Mouse (Mus musculus) neural tube, embryonic 11.5 days (tissue): ENCODE data around the gene Fam185a. TPM values are rescaled to one million over a fixed set of nuclear protein-coding genes. Genes with fewer than 3 reads are reported as not detected.

ENCODE experiments used
- ATAC-seq: fragments of 200-750 bp; cut with Nextera tagmentation; 2 replicates; pipeline ENCODE4 v1.8.0; 2017; ENCODE audit warnings: moderate number of reproducible peaks, mild to moderate bottlenecking, moderate TSS enrichment, moderate library complexity; ENCODE audit not compliant: insufficient read depth, low FRiP score, low TSS enrichment
- DNase-seq: peaks from one replicate; pipeline ENCODE4 v3.0.0-alpha.2; 2015; ENCODE audit warnings: low spot score
- H3K27ac ChIP-seq: fragments of 300-500 bp; sonication (generic); 2 replicates; pipeline ENCODE4 v1.5.1; 2014; ENCODE audit warnings: low read depth, mild to moderate bottlenecking, low read length
- H3K27me3 ChIP-seq: fragments of 300-500 bp; sonication (generic); 2 replicates; pipeline ENCODE4 v1.6.1; 2014; ENCODE audit warnings: mild to moderate bottlenecking, low read length, mixed read lengths; ENCODE audit not compliant: control insufficient read depth, insufficient read depth
- H3K36me3 ChIP-seq: fragments of 300-500 bp; sonication (generic); 2 replicates; pipeline ENCODE4 v1.6.1; 2014; ENCODE audit warnings: mild to moderate bottlenecking, low read length, moderate library complexity, mixed read lengths; ENCODE audit not compliant: control insufficient read depth, insufficient read depth
- H3K4me1 ChIP-seq: fragments of 300-500 bp; sonication (generic); 2 replicates; pipeline ENCODE4 v1.6.1; 2014; ENCODE audit warnings: low read length, mixed read lengths; ENCODE audit not compliant: control insufficient read depth, insufficient read depth
- H3K4me2 ChIP-seq: fragments of 300-500 bp; sonication (generic); 2 replicates; pipeline ENCODE4 v1.6.1; 2014; ENCODE audit warnings: low read depth, mild to moderate bottlenecking, moderate library complexity
- H3K4me3 ChIP-seq: fragments of 300-500 bp; sonication (generic); 2 replicates; pipeline ENCODE4 v1.5.1; 2014; ENCODE audit warnings: low read depth, low read length
- H3K9ac ChIP-seq: fragments of 300-500 bp; sonication (generic); 2 replicates; pipeline ENCODE4 v1.6.1; 2014; ENCODE audit warnings: mild to moderate bottlenecking, low read length
- H3K9me3 ChIP-seq: fragments of 300-500 bp; sonication (generic); 2 replicates; pipeline ENCODE4 v1.6.1; 2016; ENCODE audit warnings: low read length; ENCODE audit not compliant: control insufficient read depth
- WGBS: fragments of 180-500 bp; shearing (Covaris S2); extraction: QIAGEN DNeasy Blood & Tissue Kit; methylation state at CpG from one replicate; pipeline ENCODE4 v1.1.7; 2014; 5-methylcytosine and 5-hydroxymethylcytosine counted together
- polyA plus RNA-seq: library from polyadenylated mRNA; unstranded; fragments of >200 nt; fragmentation: Nextera tagmentation; extraction: Ambion mirVana; gene quantifications from 2 replicates; pipeline ENCODE4 v1.2.1, GENCODE M21; 2014

The Fam185a gene
- polyA plus RNA-seq, 1 experiment from 2014 or later = 6.6 TPM

DNA sequence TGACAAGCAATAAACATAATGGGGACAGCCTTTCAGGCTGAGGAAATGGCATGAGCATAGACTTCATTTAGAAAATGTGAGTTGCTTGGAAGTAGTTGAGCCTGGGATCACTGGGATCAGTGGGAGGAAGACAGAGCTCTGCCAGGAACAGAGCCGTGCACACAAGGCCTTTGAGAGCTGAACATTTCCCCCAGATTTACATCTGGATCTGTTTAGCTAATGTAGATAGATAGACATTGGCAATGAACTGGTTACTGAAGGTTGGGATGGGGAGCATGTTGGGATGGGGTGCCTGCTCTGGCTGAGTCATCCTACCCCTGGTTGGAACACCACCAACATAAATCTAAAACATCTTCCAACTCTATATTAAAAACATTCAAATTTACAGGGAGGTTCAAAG lies 82.1 kb downstream of the Fam185a start:
- ATAC-seq = no peak
- 53% methylated on average over 1 of the region's 1 CpGs for WGBS
- no peaks in the 10 kb centered on the region for H3K9me3 ChIP-seq

GRCm38 (mm10) chr5:21509801-21510200 lies 85.0 kb downstream of the Fam185a start:
- H3K4me3 ChIP-seq = no peak overlapping the region
- no peaks in the 10 kb centered on the region for H3K27me3 ChIP-seq
- H3K36me3 ChIP-seq = no peaks in the 10 kb centered on the region
- H3K9ac ChIP-seq = no peak overlapping the region
- no peak overlapping the region for H3K4me2 ChIP-seq
- no peak for ATAC-seq
- DNase-seq = no peak
- no peaks in the 10 kb centered on the region for H3K9me3 ChIP-seq
- H3K27ac ChIP-seq = no peak overlapping the region
- 88% methylated on average over 4 of the region's 4 CpGs for WGBS
- H3K4me1 ChIP-seq = no peaks in the 10 kb centered on the region

More for the DNA sequence above, 82.1 kb downstream of the Fam185a start:
- no peak overlapping the region for H3K4me2 ChIP-seq
- H3K9ac ChIP-seq = no peak overlapping the region
- no peaks in the 10 kb centered on the region for H3K36me3 ChIP-seq
- H3K4me1 ChIP-seq = no peaks in the 10 kb centered on the region
- no peak overlapping the region for H3K27ac ChIP-seq
- no peak overlapping the region for H3K4me3 ChIP-seq
- H3K27me3 ChIP-seq = no peaks in the 10 kb centered on the region
- no peak for DNase-seq

GRCm38 (mm10) chr5:21513363-21513762 lies 88.6 kb downstream of the Fam185a start:
- Histone ChIP-seq H3K9me3 (no peaks in the 10 kb centered on the region), H3K4me2 (no peak overlapping the region), H3K27ac (no peak overlapping the region), H3K36me3 (no peaks in the 10 kb centered on the region), H3K4me3 (no peak overlapping the region), H3K9ac (no peak overlapping the region), H3K27me3 (no peaks in the 10 kb centered on the region), H3K4me1 (no peaks in the 10 kb centered on the region)
- no peak for DNase-seq
- 73% methylated on average over 10 of the region's 10 CpGs for WGBS
- no peak for ATAC-seq

DNA sequence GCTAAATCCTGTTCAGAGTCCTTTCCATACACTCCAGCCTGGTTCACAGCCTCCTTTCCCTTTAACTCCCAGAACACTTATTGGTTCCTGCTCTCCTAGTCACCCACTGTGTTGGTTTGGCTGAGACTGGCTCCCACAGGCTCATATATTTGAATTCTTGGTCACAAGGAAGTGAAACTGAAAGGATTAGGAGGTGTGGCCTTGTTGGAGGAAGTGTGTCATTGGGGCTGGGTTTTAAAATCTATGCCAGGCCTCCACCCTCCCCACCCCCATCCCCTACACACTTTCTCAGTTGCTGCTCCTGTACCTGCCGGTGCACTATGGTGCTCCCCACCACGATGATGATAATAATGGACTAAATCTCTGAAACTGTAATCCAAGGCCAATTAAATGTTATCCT lies 92.8 kb downstream of the Fam185a start:
- WGBS = 97% methylated on average over 2 of the region's 2 CpGs
- Histone ChIP-seq H3K9ac (no peak overlapping the region), H3K4me3 (no peak overlapping the region), H3K36me3 (no peaks in the 10 kb centered on the region), H3K4me1 (no peaks in the 10 kb centered on the region), H3K4me2 (no peak overlapping the region), H3K27ac (no peak overlapping the region), H3K27me3 (no peaks in the 10 kb centered on the region), H3K9me3 (no peaks in the 10 kb centered on the region)
- DNase-seq (no peak), ATAC-seq (no peak)

DNA sequence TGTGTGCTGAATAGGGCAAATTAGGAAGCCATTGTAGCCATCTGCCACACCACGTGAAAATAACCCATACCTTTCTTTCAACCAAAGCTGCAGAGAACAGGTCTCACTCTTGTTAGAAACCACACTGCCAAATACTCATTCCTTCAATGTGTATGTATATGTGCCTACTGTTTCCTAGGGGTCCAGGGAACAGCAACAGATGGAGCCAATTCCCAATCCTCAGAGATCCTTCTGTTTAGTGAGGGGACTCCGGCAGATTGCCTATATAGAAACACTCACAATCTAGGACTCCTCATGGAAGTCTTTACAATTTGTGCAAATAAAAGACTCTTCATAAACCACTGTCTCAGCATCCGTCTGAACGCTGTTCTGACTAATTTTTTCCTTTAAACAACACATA lies 93.4 kb downstream of the Fam185a start:
- H3K4me1 ChIP-seq = no peaks in the 10 kb centered on the region
- H3K9me3 ChIP-seq = no peaks in the 10 kb centered on the region
- H3K9ac ChIP-seq = no peak overlapping the region
- no peak overlapping the region for H3K27ac ChIP-seq
- 80% methylated on average over 4 of the region's 4 CpGs for WGBS
- H3K4me3 ChIP-seq = no peak overlapping the region
- H3K4me2 ChIP-seq = no peak overlapping the region
- no peaks in the 10 kb centered on the region for H3K36me3 ChIP-seq
- ATAC-seq (no peak), DNase-seq (no peak)
- H3K27me3 ChIP-seq = no peaks in the 10 kb centered on the region

- WGBS = 91% methylated on average over 3 of the region's 3 CpGs
- DNase-seq (no peak), ATAC-seq (no peak)
- no peaks in the 10 kb centered on the region for H3K4me1 ChIP-seq
- H3K4me3 ChIP-seq = no peak overlapping the region
- no peaks in the 10 kb centered on the region for H3K36me3 ChIP-seq
- no peaks in the 10 kb centered on the region for H3K9me3 ChIP-seq
- no peak overlapping the region for H3K27ac ChIP-seq
- H3K9ac ChIP-seq = no peak overlapping the region
- H3K4me2 ChIP-seq = no peak overlapping the region
- H3K27me3 ChIP-seq = no peaks in the 10 kb centered on the region
Measured at GRCm38 (mm10) chr5:21519166-21519565, 94.4 kb downstream of the Fam185a start.

DNA sequence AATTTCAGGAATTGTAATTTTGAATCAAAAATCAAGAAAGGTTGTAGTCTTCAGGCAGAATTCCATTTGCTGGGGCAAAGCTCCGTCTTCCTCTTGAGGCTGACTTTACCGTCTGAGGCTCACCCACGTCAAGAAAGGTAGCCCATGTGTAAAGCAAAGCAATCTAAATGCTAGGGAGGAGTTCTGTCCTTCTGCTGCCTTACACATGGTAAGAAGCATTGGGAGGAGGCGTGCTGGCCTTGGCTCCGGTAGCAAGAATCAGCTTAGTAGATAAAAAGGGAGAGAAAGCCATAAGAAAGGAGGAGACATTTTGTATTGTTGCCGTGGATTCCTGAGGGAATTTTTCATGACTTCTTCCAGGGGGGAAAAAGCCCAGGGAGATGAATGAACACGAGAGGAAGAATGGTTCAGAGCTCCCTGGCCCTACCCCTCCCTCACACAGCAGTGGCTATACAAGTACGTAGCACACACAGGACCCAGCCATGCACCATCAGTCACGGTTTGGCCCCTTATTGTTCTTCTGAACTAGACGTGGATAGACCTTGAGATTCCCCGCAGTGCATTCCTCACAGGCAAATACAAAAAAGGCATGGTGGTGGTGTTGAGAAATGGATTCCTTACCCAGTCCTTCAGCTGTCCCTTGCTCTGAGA lies 102.2 kb downstream of the Fam185a start:
- DNase-seq = peak; percentile 54
- H3K4me2 ChIP-seq = no peak overlapping the region
- H3K9ac ChIP-seq = no peak overlapping the region
- no peaks in the 10 kb centered on the region for H3K36me3 ChIP-seq
- H3K9me3 ChIP-seq = no peaks in the 10 kb centered on the region
- 0 out of 2 replicates have a peak overlapping the region, but pooled peaks have one; percentile 20 for H3K27ac ChIP-seq
- ATAC-seq = peak; percentile 92
- no peak overlapping the region for H3K4me3 ChIP-seq
- WGBS = 37% methylated on average over 11 of the region's 11 CpGs
- H3K27me3 ChIP-seq = no peaks in the 10 kb centered on the region
- no peaks in the 10 kb centered on the region; the same call in 1 of the 2 replicates for H3K4me1 ChIP-seq

DNA sequence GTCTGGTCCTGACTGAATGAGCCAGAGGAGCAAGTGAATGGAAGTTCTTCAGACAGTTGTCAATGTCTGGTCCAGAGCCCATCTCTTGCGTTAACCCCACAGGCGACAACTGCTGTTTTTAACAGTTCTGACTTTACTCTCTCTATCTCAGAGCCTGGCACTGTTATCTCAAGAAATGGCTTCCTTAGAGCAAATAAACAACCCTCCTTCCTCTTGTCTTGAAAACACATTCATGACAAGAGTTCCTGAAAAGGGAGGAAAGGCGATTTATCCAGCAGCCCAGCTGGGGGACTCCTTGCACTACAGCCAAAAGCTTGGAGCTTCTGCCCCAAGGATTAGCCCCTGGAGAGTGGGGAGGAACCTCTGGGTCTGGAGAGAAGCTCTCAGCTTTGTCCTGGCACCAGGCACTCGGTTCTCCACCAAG lies 102.7 kb downstream of the Fam185a start:
- Histone ChIP-seq H3K9me3 (no peaks in the 10 kb centered on the region), H3K4me3 (no peak overlapping the region), H3K4me1 (no peaks in the 10 kb centered on the region; the same call in 1 of the 2 replicates), H3K36me3 (no peaks in the 10 kb centered on the region), H3K27me3 (no peaks in the 10 kb centered on the region), H3K4me2 (no peak overlapping the region), H3K9ac (no peak overlapping the region), H3K27ac (0 out of 2 replicates have a peak overlapping the region, but pooled peaks have one; percentile 20)
- DNase-seq (no peak), ATAC-seq (no peak)
- 61% methylated on average over 4 of the region's 4 CpGs for WGBS

- Histone ChIP-seq H3K9me3 (no peaks in the 10 kb centered on the region), H3K4me1 (no peaks in the 10 kb centered on the region; the same call in 1 of the 2 replicates), H3K4me3 (no peak overlapping the region), H3K36me3 (no peaks in the 10 kb centered on the region), H3K9ac (no peak overlapping the region), H3K27ac (no peak overlapping the region), H3K27me3 (no peaks in the 10 kb centered on the region), H3K4me2 (no peak overlapping the region)
- ATAC-seq (peak; percentile 72), DNase-seq (peak; percentile 18)
- WGBS = 71% methylated on average over 15 of the region's 15 CpGs
Measured at GRCm38 (mm10) chr5:21528068-21528842, 103.5 kb downstream of the Fam185a start.
